Mouse (Mus musculus) erythroblast, embryonic 14.5 days (primary cell): Measurements from ENCODE around the gene Nav2.

Source experiments
- GATA1 ChIP-seq: IDR thresholded peaks from 2 replicates; pipeline ENCODE4 v1.6.1; 2012; ENCODE audit warnings: low read length, inconsistent platforms, mixed read lengths
- TAL1 ChIP-seq: IDR thresholded peaks from 3 replicates; pipeline ENCODE4 v1.6.1; 2012; ENCODE audit warnings: low read length, inconsistent platforms, mixed read lengths

DNA sequence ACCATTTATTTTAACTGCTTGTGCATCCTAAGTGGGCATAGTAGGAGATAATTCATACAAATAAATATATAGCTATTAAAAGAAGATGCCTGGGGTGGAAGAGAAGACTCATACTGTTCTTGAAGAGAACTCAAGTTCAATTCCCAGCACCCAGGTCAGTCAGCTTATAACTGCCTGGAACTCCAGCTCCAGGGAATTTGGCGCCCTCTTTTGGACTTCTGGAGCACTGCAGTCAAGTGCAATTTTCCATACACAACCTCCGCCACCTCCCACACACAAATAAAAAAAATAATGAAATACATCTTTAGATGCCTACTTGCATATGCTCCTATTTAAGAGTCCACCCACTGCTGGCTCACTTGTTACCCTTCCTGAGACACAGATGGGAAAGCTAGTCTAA lies 416.1 kb downstream of the Nav2 start:
- no peak for TF ChIP-seq GATA1
- TF ChIP-seq TAL1, result no peak
